Mouse (Mus musculus) ES-E14 (cell line): Measurements from ENCODE around the gene Ppdpf. TPM values are rescaled to one million over a fixed set of nuclear protein-coding genes. Genes with fewer than 3 reads are reported as not detected.

Experiments
- DNase-seq: peaks from one replicate; pipeline ENCODE4 v3.0.0-alpha.2; 2013; ENCODE audit warnings: low read depth, low spot score
- H3K27ac ChIP-seq: 2 replicates; pipeline ENCODE4 v1.5.1; 2012; ENCODE audit warnings: low read depth, mild to moderate bottlenecking, low read length, moderate library complexity, mixed read lengths; ENCODE audit not compliant: poor library complexity, insufficient read depth, severe bottlenecking
- H3K36me3 ChIP-seq: 2 replicates; pipeline ENCODE4 v1.6.1; 2012; ENCODE audit warnings: mild to moderate bottlenecking, low read length, moderate library complexity, mixed read lengths; ENCODE audit not compliant: control insufficient read depth, poor library complexity, insufficient read depth, severe bottlenecking
- H3K4me1 ChIP-seq, 2 experiments: fragments of 150-350 bp in 1 of 2; sonication (generic) in 1 of 2; 2 replicates each; pipeline ENCODE4 v1.6.1; 2012; ENCODE audit warnings: low read length in 2 of 2, mild to moderate bottlenecking in 1 of 2, mixed read lengths in 1 of 2; ENCODE audit not compliant: control insufficient read depth in 2 of 2, insufficient read depth in 2 of 2, poor library complexity in 1 of 2
- H3K4me3 ChIP-seq, 2 experiments: fragments of 150-350 bp in 1 of 2; sonication (generic) in 1 of 2; 2 replicates each; pipeline ENCODE4 v1.5.1; 2012; ENCODE audit warnings: low read length in 2 of 2, low read depth in 1 of 2, mild to moderate bottlenecking in 1 of 2, mixed read lengths in 1 of 2; ENCODE audit not compliant: insufficient read depth in 1 of 2, poor library complexity in 1 of 2, severe bottlenecking in 1 of 2
- H3K9ac ChIP-seq: 2 replicates; pipeline ENCODE4 v1.6.1; 2012; ENCODE audit warnings: low read depth, mild to moderate bottlenecking, low read length, mixed read lengths; ENCODE audit not compliant: poor library complexity, insufficient read depth, severe bottlenecking
- H3K9me3 ChIP-seq: fragments of 150-350 bp; sonication (generic); 2 replicates; pipeline ENCODE4 v1.6.1; 2012; ENCODE audit warnings: low read depth, mild to moderate bottlenecking, low read length; ENCODE audit not compliant: control insufficient read depth, insufficient read depth
- CHD2 ChIP-seq: IDR thresholded peaks from 2 replicates; pipeline ENCODE4 v1.6.1; 2014; ENCODE audit warnings: mild to moderate bottlenecking, low read depth, low read length, inconsistent platforms
- HCFC1 ChIP-seq: IDR thresholded peaks from 2 replicates; pipeline ENCODE4 v1.6.1; 2012; ENCODE audit warnings: low read length, inconsistent platforms, borderline replicate concordance; ENCODE audit not compliant: insufficient read depth
- MAFK ChIP-seq: IDR thresholded peaks from 2 replicates; pipeline ENCODE4 v1.6.1; 2014; ENCODE audit warnings: mild to moderate bottlenecking, low read depth, low read length, inconsistent platforms; ENCODE audit not compliant: insufficient read depth
- ZC3H11A ChIP-seq: IDR thresholded peaks from 2 replicates; pipeline ENCODE4 v1.6.1; 2012; ENCODE audit warnings: low read depth, mild to moderate bottlenecking, inconsistent platforms, low read length, borderline replicate concordance
- ZNF384 ChIP-seq: IDR thresholded peaks from 2 replicates; pipeline ENCODE4 v1.6.1; 2012; ENCODE audit warnings: low read depth, low read length, inconsistent platforms
- in situ Hi-C, 2 experiments: fragments of 600-800 bp; cut with MboI; formaldehyde crosslinking; loops; one replicate each; pipeline ENCODE4 v1.15.1; 2025; ENCODE audit warnings: low sequenced_read_pairs in 2 of 2, inconsistent platforms in 1 of 2; ENCODE audit not compliant: unreplicated experiment in 2 of 2
- total RNA-seq: library from RNA; depleted of rRNA; stranded (reverse); fragments of 300-350 nt; gene quantifications from 2 replicates; pipeline ENCODE4 v1.2.3, GENCODE M21; 2012

Gene Ppdpf
- total RNA-seq, 1 experiment = 71.8 TPM

DNA sequence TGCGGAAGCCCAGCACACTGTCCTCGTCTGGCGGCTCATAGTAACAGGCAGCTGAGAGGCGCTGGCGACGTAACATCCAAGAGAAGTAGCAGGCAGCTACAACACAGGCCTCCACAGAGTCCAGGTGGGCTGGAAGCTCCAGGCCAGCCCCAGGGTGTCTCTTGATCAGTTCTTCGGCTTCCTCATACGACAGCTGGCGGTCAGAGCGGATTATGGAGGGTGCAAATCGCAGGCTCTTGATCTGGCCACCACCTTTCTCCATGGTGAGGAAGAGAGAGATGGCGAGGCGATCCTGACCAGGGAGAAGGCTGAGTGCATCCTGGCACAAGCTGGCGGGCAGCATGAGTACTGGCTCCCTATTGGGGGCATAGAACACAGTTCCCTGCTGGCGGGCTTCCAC, 46.4 kb downstream of the Ppdpf start:
- Histone ChIP-seq H3K4me3 (peak overlapping the region; percentile 11 to 24; a peak in 2 of 4 replicates), H3K36me3 (no peaks in the 10 kb centered on the region), H3K9ac (no peak overlapping the region), H3K9me3 (no peaks in the 10 kb centered on the region), H3K27ac (no peak overlapping the region), H3K4me1 (peaks cover 3 to 5% of the 10 kb centered on the region in 2 experiments; a peak in 3 of 4 replicates)
- TF ChIP-seq CHD2 (no peak), ZNF384 (no peak), HCFC1 (no peak), ZC3H11A (no peak), MAFK (no peak)
- DNase-seq = no peak
- in situ Hi-C loops = no loop called here

DNA sequence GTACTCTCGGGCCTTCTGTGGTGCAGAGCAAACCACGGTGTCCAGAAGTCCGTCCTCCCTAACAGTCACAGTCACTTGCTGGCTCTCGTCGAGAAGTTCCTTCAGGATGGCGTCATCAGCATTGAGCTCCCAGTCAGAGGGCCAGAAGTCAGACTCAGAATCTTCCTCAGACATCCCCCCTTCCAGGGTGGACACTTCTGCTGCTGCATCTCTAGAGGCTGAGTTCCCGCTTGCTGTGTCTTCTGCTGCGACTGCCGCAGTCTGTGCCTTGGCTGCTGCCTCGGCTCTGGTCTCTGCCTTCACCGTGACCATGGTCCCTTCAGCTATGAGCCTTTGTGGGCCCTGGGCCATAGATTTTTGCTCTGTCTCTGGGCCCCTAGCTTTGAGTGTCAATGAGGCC, 47.6 kb downstream of the Ppdpf start:
- H3K4me1 ChIP-seq = peaks cover 3 to 5% of the 10 kb centered on the region in 2 experiments; a peak in 3 of 4 replicates
- H3K36me3 ChIP-seq = no peaks in the 10 kb centered on the region

GRCm38 (mm10) chr2:181235681-181236566, 48.9 kb downstream of the Ppdpf start:
- no peaks in the 10 kb centered on the region for H3K36me3 ChIP-seq
- H3K9ac ChIP-seq = no peak overlapping the region
- DNase-seq = no peak
- TF ChIP-seq ZC3H11A (no peak), CHD2 (no peak), MAFK (no peak), HCFC1 (no peak), ZNF384 (no peak)
- H3K4me1 ChIP-seq = peaks cover 3 to 5% of the 10 kb centered on the region in 2 experiments; a peak in 3 of 4 replicates
- no peak overlapping the region for H3K27ac ChIP-seq
- no peaks in the 10 kb centered on the region for H3K9me3 ChIP-seq
- in situ Hi-C loops = no loop called here
- H3K4me3 ChIP-seq = no peak overlapping the region

More for the DNA sequence above, 47.6 kb downstream of the Ppdpf start:
- no peak overlapping the region for H3K27ac ChIP-seq
- in situ Hi-C loops = no loop called here
- no peak overlapping the region for H3K4me3 ChIP-seq
- no peak for DNase-seq
- no peak overlapping the region for H3K9ac ChIP-seq
- TF ChIP-seq MAFK = no peak
- no peak for TF ChIP-seq HCFC1
- no peak for TF ChIP-seq CHD2
- TF ChIP-seq ZNF384 = no peak
- no peak for TF ChIP-seq ZC3H11A
- H3K9me3 ChIP-seq = no peaks in the 10 kb centered on the region

GRCm38 (mm10) chr2:181237251-181238014, 50.4 kb downstream of the Ppdpf start:
- no peak for DNase-seq
- TF ChIP-seq MAFK (no peak), ZNF384 (no peak), HCFC1 (no peak), CHD2 (no peak), ZC3H11A (no peak)
- Histone ChIP-seq H3K36me3 (no peaks in the 10 kb centered on the region), H3K9ac (no peak overlapping the region), H3K4me3 (no peak overlapping the region), H3K27ac (no peak overlapping the region), H3K9me3 (no peaks in the 10 kb centered on the region), H3K4me1 (peaks cover 5 to 11% of the 10 kb centered on the region in 2 experiments)
- in situ Hi-C loops = no loop called here
